Mouse (Mus musculus) spleen, embryonic (tissue): Measurements from ENCODE around the gene Mal.

Source experiments
- CTCF ChIA-PET: fragments of 350-600 bp; sonication (Branson Sonifier 250); formaldehyde crosslinking; loops from one replicate; lab custom pipeline; 2022; lab: Charles Lee

The Mal gene

DNA sequence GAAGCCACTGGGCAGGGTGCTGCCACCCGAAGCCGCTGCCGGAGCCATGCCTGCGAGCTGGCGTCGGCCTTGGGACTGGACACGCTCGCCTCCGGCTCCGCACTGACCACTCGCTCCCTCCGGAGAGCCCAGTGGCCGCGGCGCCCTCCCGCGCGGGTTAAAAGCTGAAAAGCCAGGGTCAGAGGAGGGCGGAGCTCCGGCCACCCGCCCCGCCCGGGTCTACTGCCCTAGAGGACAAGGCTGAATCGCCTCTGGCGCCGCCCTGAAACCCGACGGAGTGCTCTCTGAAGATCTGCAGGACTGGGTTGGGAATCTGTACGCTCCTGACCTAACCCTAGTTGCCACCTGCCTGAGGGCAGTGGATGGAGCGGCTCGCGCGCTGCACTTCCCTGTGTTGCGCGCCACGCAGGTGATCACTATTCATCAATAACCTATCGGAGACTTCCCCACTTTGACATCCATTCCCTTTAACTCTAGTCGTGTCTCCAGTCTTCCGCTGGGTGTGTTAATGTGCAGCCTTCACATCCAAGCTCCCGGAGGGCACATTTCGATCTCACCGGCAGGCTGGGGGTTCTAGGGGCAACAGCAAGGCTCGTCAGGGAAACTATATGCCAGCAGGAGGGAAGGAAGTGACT is at the start of gene Mal:
Gene Mal, minus strand, starts transcription at position 610 of the 635 bp plus-strand sequence.
- CTCF ChIA-PET: no interaction called here

- CTCF ChIA-PET: interaction anchor here (0.7 kb wide), 1 partner anchor 99 kb away, joined by 3 read pairs; no protein-coding TSS in a partner anchor
Measured at GRCm38 (mm10) chr2:127705267-127705666, 48.8 kb upstream of the Mal start.

DNA sequence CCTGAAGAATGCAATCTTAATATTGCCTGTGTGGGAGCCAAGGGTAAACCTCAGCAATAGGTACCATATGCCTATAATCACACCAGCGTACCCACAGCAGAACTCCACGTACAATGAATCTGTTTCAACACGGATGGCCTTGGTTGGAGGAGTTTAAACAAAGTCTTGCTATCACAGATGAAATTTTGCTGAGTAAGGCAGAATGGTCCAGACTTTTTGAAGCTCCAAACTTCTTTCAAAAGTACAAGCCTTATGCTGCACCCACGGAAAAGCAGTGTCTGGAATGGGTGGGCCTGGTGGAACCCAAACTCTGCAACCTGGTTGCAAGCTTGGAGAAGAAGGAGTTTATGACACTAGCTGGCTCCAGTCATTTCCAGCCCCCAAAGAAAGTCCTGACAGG is 32.7 kb upstream of the Mal start:
- CTCF ChIA-PET: no interaction called here

DNA sequence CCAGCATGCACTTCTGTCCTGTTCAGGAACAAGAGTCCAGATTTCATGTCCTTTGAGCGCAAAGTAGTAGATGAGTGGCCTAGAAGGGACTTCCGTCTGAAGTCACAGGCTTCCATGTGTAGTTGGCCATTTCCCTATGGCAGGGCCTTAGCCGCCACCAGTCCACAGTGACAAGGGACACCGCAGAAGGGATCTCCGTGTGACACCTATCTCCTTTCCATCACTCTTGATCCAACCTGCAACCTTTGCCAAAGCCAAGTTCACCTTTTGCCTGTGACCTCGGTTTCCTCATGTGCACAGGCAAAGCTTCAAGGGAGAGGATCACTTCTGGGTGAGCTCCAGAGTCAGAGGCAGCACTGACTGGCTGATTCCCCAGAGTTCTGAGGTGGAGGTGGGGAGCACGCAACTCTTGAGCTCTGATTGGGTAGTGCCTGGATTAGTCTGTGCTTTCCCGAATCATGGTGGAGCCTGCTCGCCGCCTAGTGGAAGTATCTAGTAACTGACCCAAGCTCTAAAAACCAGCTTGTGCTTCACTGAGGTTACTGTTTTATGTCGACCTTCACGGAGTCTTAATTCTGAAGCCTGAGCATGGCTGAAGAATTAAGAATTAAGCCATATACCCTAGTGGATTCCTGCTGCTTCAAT is 27.3 kb upstream of the Mal start:
- CTCF ChIA-PET: no interaction called here

DNA sequence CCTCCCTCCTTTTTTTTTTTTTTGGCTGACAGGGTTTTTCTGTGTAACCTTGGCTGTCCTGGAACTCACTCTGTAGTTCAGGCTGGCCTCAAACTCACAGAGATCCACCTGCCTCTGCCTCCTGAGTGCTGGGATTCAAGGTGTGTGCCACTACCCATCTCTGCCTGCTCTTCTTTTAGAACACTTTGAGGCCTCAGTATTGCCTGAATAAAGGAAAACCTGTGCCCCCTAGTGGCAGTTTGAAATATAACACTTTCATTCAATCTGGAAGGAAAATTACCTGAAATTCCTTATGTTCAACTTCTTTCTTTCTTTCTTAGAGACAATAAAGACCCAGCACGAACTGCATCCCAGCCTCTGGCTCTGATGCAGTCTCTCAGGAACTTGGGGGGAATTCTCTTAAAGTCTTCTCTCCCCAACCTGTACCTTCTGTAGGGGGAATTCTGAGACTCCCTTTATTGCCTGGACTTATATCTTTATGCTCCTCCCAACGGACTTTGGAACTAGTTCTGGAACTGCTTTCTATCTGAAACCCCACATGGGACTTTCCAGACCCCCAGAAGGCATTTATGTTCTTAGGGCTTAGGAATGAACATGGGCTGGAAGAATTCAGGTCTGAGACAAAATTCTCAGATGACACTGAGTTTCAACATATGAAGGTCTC is 11.5 kb upstream of the Mal start:
- CTCF ChIA-PET: interaction anchor here (0.7 kb wide), 1 partner anchor 362 kb away, joined by 4 read pairs; no protein-coding TSS in a partner anchor

GRCm38 (mm10) chr2:127667015-127667414 is 10.5 kb upstream of the Mal start:
- CTCF ChIA-PET: interaction anchor here (0.7 kb wide), 1 partner anchor 363 kb away, joined by 4 read pairs; no protein-coding TSS in a partner anchor

GRCm38 (mm10) chr2:127662708-127663107 is 6.2 kb upstream of the Mal start:
- CTCF ChIA-PET: no interaction called here

DNA sequence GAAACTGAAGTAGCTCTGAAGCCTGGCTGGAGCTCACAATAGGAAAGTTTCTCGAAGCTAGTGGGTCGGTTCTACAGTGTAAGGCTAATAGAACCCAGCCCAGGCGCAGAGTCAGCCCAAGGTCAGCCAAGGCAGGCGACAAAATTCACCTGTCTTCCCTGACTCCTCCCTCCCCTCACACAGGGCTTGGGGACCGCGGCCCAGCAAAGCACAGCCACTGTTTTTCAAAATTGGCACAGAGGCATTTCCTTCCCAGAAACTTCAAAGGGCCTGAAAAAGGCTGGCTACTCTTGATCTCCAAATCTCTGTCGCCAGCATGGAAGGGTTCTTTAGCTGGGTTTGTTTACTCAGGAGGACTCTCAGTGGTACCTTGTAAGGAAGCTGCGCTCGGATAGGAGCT is 1.1 kb downstream of the Mal start:
- CTCF ChIA-PET: no interaction called here

DNA sequence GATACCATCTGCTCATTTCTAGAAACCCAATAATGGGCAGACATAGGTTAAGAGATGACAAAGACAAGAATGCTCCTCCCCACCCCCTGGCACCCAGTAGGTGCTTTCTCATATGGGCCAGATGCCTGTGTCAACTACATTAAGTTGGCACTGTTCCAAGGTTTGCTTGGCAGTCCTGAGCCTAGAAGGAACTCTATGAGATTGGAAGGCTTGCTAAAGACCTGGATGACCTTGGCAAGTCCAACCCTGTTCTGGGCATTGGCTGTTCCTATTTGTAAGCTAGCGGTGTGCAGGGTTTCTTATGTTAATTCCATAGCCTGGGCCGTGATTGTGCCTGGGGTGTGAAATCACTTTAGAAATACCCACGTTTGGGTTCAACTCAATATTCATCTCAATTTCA is 1.7 kb downstream of the Mal start:
- CTCF ChIA-PET: no interaction called here

DNA sequence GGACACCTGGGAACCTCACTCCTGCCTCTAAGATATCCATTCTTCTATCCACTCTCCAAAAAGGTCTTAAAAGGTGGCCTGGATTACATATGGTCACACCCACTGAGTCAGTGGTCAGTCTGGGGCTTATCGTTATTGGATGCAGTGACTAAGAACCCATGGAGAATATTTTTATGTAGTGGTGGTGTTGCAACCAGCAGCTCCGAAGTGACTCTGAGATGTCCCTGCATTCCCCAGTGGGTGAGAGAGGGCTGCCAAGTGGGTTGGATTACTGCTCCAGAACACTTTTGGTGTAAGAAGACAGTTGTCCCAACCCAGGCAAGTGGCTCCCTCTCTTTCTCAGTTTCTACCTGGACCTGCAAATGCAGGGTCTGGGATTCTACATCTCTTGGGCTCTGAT is 3.7 kb downstream of the Mal start:
- CTCF ChIA-PET: no interaction called here

DNA sequence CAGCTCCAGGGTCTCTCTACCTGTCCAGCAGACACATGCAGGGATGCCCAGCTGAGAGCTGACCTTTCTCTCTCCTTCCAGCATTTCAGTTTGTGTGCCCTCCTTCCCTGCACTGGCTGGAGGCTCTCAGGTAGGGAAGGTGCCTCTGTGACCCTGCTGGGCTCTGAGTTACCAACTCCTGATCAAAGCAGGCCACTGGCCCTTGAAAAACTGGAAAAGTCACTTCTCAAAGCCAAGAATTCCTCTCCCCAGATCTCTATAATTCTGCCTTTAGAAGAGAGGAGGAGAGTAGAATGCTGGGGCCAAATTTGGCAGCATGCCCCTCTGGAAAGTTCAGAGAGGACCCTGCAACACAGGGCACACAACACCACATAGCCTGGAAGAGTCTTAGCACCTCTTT is 4.2 kb downstream of the Mal start:
- CTCF ChIA-PET: no interaction called here

GRCm38 (mm10) chr2:127651601-127652000 is 4.9 kb downstream of the Mal start:
- CTCF ChIA-PET: no interaction called here

DNA sequence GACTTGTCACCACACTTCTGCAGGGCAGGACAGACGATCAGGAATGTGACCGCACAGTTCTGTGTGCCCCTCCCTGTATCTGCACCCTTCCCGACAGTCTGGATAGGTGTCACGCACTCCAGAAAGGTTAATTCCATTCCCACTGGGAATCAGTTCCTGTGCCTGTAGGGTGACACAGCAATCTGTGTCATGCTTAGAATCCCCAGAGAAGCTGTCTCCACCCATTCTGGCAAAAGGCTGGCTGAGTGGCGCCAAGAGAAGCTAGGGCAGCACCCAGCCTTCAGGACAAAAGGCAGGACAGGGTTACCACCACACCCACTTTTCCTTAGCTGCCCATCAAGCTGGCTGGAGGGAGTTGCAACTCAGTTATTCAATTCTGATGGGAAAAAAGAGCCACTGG is 6.6 kb downstream of the Mal start:
- CTCF ChIA-PET: no interaction called here

GRCm38 (mm10) chr2:127648145-127648544 is 8.3 kb downstream of the Mal start:
- CTCF ChIA-PET: no interaction called here

GRCm38 (mm10) chr2:127646875-127647274 is 9.6 kb downstream of the Mal start:
- CTCF ChIA-PET: no interaction called here

- CTCF ChIA-PET: interaction anchor here (0.6 kb wide), 1 partner anchor 62 kb away, joined by 3 read pairs; no protein-coding TSS in a partner anchor
Measured at GRCm38 (mm10) chr2:127643728-127644704, 12.5 kb downstream of the Mal start.

- CTCF ChIA-PET: no interaction called here
Measured at GRCm38 (mm10) chr2:127638973-127639372, 17.5 kb downstream of the Mal start.

DNA sequence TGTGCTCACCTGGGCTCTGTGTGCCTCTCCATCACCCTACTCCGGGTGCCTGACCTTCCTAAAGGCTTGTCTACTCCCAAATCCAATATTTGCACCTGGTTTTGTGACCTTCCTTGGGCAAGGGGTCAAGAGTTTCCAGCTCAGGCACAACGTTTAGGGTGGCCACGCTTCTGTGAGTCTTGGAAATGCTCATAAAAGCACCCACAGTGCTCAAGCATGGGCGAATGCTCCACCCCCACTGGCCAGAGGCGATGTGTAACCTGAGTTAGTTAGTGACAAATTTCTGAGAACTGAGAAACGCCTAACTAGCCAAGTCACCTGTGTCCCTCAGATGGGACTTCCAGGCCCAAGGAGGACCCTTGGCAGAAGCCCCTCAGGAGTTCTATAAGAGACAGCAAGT is 20.9 kb downstream of the Mal start:
- CTCF ChIA-PET: no interaction called here

- CTCF ChIA-PET: no interaction called here
Measured at GRCm38 (mm10) chr2:127632601-127633000, 23.9 kb downstream of the Mal start.

DNA sequence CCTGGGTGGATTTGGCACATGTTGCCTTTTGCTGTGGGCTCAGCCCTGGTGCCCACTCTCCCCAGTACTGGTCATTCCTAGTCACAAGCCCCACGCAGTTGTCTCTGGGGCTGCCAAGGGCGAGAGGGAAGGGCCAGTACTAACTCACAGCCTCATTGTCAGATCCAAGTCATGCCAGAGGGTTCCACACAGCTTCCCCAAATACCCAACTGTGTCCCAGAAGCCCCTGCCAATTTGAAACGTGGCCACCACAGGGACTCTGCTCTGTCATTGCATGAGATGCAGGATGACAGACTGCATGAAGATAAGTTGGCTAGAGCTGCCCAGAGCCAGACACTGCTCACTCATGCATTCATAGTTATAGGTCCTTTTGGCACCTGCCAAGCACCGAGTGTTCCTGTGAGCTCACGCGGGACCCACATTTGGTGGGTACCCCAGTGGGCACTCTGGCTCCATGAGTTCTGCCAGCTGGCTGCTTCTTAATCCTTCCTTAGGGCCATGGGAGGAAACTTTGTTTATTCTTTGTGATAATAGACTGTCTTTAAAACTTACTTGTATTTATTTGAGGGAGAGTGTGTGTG is 28.4 kb downstream of the Mal start:
- CTCF ChIA-PET: no interaction called here

- CTCF ChIA-PET: no interaction called here
Measured at GRCm38 (mm10) chr2:127627354-127627753, 29.1 kb downstream of the Mal start.
